Mouse (Mus musculus): ENCODE results near the gene Frmpd2. TPM values are rescaled to one million over a fixed set of nuclear protein-coding genes. Genes with fewer than 3 reads are reported as not detected.
"Not testable (repeated sequence)": the region's sequence is repeated elsewhere in the genome, so short reads cannot be mapped to it uniquely, and the experiment has no call there.

Frmpd2 gene
- not detected in 2 replicates for polyA plus RNA-seq (2016; fragmentation: Nextera tagmentation; extraction: Ambion mirVana)

DNA sequence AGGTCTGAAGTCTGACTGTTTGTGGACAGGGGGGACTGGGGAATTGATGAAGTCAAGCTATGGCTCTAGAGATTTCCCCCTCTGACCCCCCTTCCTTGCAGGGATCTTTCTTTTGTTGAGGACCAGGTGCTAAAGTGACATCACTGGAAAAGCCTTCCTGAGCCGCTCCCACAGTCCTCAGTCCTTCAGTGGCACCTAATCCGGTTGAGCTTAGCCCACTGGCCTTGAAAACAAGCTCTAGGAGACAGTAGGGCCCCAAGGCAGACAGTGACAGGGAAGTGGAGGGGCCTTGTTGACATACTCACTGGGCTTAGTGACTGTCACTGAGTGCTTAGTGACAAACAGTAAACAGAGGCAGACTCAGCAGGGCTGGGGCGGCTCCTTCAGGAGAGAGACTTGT, at the start of gene Frmpd2:
Gene Frmpd2, plus strand, starts transcription at position 366 of the 400 bp plus-strand sequence.
- ATAC-seq (ENCODE audit: insufficient number of reproducible peaks, insufficient read depth, low FRiP score, low TSS enrichment, low read depth), result no peak
- WGBS, result 42% methylated on average over 3 of the region's 3 CpGs
- peaks cover 29% of the 10 kb centered on the region for H3K4me1 ChIP-seq (replicated peaks)
- no peaks in the 10 kb centered on the region for H3K9me3 ChIP-seq
- no peaks in the 10 kb centered on the region for H3K27me3 ChIP-seq
- no peaks in the 10 kb centered on the region for H3K36me3 ChIP-seq
- H3K27ac ChIP-seq, result no peak within 1 kb of the TSS
- H3K9ac ChIP-seq (replicated peaks), result no peak within 1 kb of the TSS
- H3K4me2 ChIP-seq, result no peak within 1 kb of the TSS
- no peak within 1 kb of the TSS for H3K4me3 ChIP-seq (replicated peaks)

DNA sequence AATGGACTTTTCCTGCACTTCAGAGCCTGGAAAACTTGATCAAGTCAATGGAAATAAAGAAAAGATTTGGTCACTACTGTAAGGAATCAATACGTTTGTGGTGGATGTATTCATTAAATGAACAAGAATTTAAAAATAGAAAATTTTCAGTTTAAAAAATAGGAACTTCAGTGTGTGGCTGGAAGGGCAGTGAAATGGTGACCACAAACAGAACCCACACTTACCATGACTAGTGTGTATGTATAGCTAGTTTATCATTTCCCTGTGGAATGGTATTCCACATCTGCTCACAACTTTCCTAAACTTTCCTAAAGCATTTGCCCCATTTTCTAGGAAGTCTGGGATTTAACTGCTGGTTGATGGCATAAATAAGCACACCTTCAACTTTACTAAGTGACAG, 48.5 kb upstream of the Frmpd2 start:
- ATAC-seq (ENCODE audit: insufficient number of reproducible peaks, insufficient read depth, low FRiP score, low TSS enrichment, low read depth), result no peak
- WGBS, result 91% methylated on average over 1 of the region's 1 CpGs
- no peaks in the 10 kb centered on the region for H3K27me3 ChIP-seq

DNA sequence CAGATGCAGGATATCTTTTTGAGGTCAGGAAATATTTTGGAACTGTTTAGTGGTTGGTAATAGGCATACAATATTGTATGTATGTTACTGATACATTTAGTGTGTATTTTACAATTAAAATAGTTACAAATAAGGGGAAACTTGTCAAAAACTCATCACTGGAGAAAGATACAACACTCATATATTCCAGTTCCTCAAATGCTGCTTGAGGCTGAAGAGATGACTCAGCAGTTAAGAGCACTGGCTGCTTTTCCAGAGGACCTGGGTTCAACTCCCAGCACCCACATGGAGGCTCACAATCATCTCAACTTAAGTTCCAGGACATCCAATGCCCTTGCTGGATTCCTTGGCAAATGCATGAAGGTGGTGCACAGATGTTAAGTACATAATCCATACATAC, 47.4 kb upstream of the Frmpd2 start:
- H3K4me2 ChIP-seq, result no peak overlapping the region
- ATAC-seq (ENCODE audit: insufficient number of reproducible peaks, insufficient read depth, low FRiP score, low TSS enrichment, low read depth), result no peak
- H3K9ac ChIP-seq (replicated peaks), result no peak overlapping the region
- H3K9me3 ChIP-seq, result no peaks in the 10 kb centered on the region
- 0 out of 2 replicates have a peak, but pooled peaks cover 4% of the 10 kb centered on the region for H3K4me1 ChIP-seq (replicated peaks)
- no peak overlapping the region for H3K4me3 ChIP-seq (replicated peaks)
- no peaks in the 10 kb centered on the region for H3K36me3 ChIP-seq
- H3K27me3 ChIP-seq, result no peaks in the 10 kb centered on the region
- no peak overlapping the region for H3K27ac ChIP-seq

More for the DNA sequence above, 48.5 kb upstream of the Frmpd2 start:
- H3K4me3 ChIP-seq (replicated peaks), result no peak overlapping the region
- H3K9me3 ChIP-seq, result no peaks in the 10 kb centered on the region
- H3K4me1 ChIP-seq (replicated peaks), result 0 out of 2 replicates have a peak, but pooled peaks cover 4% of the 10 kb centered on the region
- no peak overlapping the region for H3K27ac ChIP-seq
- H3K9ac ChIP-seq (replicated peaks), result no peak overlapping the region
- no peaks in the 10 kb centered on the region for H3K36me3 ChIP-seq
- no peak overlapping the region for H3K4me2 ChIP-seq

DNA sequence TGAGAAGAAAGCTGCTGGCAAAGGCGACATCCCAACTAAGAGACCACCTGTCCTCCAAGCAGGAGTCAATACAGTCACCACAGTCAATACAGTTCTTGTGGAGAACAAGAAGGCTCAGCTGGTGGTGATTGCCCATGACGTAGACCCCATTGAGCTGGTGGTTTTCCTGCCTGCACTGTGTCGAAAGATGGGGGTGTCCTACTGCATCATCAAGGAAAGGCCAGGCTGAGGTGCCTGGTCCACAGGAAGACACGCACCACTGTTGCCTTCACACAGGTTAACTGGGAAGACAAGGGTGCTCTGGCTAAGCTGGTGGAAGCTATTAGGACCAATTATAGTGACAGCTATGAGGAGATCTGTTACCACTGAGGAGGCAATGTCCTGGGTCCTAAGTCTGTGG, 39.0 kb upstream of the Frmpd2 start:
- H3K4me1 ChIP-seq (replicated peaks); H3K9ac ChIP-seq (replicated peaks); H3K27ac ChIP-seq; H3K4me3 ChIP-seq (replicated peaks); H3K27me3 ChIP-seq; ATAC-seq (ENCODE audit: insufficient number of reproducible peaks, insufficient read depth, low FRiP score, low TSS enrichment, low read depth); H3K4me2 ChIP-seq: not testable (repeated sequence)
- H3K36me3 ChIP-seq, result peaks cover 11% of the 10 kb centered on the region
- peaks cover 12% of the 10 kb centered on the region for H3K9me3 ChIP-seq
- WGBS, result 87% methylated on average over 4 of the region's 4 CpGs

DNA sequence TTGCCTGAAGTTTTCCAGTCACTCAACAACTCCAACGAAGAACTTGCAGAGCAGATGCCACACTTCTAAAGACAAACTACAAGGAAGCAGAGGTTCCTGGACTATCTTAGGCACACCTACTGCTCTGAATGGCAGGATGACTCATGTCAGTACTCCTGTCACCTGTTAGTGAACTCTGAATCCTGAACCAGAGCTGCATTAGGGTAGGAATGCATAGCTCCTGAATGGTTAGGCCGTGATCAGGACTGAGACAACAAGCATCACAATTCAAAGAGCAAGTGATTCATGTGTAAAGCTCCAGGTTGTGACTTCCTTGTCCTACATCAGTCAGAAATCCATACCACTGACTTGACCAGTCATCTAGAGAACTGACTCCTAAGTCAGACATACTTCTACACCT, 27.7 kb upstream of the Frmpd2 start:
- no peaks in the 10 kb centered on the region for H3K9me3 ChIP-seq
- WGBS, result 77% methylated on average over 2 of the region's 2 CpGs
- no peaks in the 10 kb centered on the region for H3K36me3 ChIP-seq
- H3K4me2 ChIP-seq, result no peak overlapping the region
- no peak overlapping the region for H3K4me3 ChIP-seq (replicated peaks)
- H3K27me3 ChIP-seq, result peaks cover 2% of the 10 kb centered on the region; the same call in 1 of the 2 replicates
- no peak overlapping the region for H3K27ac ChIP-seq
- H3K9ac ChIP-seq (replicated peaks), result no peak overlapping the region
- no peak for ATAC-seq (ENCODE audit: insufficient number of reproducible peaks, insufficient read depth, low FRiP score, low TSS enrichment, low read depth)
- H3K4me1 ChIP-seq (replicated peaks), result peaks cover 8% of the 10 kb centered on the region

DNA sequence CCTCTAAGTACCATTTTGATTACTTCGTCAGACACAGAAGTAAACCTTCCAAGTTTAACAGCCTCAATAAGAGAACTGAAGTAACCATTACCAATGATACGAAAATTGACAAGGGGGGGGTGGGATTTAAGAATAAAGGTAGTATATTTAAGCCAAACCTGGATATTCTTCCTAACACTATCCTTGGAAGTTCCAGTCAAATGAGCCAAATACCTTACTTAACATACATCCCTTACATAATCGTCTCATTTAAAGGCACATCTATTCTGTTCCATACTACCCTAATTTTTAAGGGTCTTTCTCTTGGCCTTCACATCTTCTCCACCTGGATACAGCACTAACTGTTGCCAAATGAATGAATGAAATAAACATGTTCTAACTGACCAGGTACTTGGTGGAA, 25.5 kb upstream of the Frmpd2 start:
- Histone ChIP-seq H3K27me3 (peaks cover 4% of the 10 kb centered on the region; the same call in 1 of the 2 replicates), H3K4me2 (peak overlapping the region; percentile 69), H3K9ac (replicated peaks) (peak overlapping the region; percentile 92), H3K27ac (no peak overlapping the region), H3K36me3 (no peaks in the 10 kb centered on the region), H3K9me3 (no peaks in the 10 kb centered on the region), H3K4me1 (replicated peaks) (peaks cover 8% of the 10 kb centered on the region), H3K4me3 (replicated peaks) (peak overlapping the region; percentile 81)
- no peak for ATAC-seq (ENCODE audit: insufficient number of reproducible peaks, insufficient read depth, low FRiP score, low TSS enrichment, low read depth)
- WGBS, result 39% methylated on average over 3 of the region's 3 CpGs

DNA sequence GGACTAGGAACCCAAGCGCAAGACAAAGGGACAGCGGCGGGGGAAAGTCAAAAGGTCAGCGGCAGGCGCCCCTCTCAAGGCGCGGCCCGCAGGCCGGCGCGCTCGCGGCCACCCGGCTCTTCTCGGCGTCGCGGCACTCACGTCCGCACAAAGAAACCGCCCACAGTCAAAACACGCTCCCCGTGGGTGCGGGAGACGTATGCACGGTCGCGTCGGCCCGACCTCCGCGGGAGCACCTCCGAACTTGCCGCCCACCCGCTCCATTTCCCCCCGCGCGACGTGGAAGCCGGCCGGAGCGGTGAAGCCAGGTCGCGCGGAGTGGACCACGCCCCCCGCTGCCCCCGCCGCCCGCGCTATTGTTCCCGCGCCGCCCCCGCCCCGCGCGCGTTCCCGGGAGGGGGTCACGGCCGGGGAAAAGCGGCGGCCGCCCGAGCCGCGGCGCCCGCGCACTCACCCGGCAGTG, 24.9 kb upstream of the Frmpd2 start:
- Histone ChIP-seq H3K27ac (peak overlapping the region; percentile 97), H3K27me3 (peaks cover 4% of the 10 kb centered on the region), H3K4me1 (replicated peaks) (peaks cover 8% of the 10 kb centered on the region), H3K4me2 (peak overlapping the region; percentile 69), H3K36me3 (no peaks in the 10 kb centered on the region), H3K9me3 (no peaks in the 10 kb centered on the region), H3K9ac (replicated peaks) (peak overlapping the region; percentile 92), H3K4me3 (replicated peaks) (peak overlapping the region; percentile 81)
- under 1% methylated on average over 49 of the region's 72 CpGs for WGBS
- peak; percentile 23 for ATAC-seq (ENCODE audit: insufficient number of reproducible peaks, insufficient read depth, low FRiP score, low TSS enrichment, low read depth)

DNA sequence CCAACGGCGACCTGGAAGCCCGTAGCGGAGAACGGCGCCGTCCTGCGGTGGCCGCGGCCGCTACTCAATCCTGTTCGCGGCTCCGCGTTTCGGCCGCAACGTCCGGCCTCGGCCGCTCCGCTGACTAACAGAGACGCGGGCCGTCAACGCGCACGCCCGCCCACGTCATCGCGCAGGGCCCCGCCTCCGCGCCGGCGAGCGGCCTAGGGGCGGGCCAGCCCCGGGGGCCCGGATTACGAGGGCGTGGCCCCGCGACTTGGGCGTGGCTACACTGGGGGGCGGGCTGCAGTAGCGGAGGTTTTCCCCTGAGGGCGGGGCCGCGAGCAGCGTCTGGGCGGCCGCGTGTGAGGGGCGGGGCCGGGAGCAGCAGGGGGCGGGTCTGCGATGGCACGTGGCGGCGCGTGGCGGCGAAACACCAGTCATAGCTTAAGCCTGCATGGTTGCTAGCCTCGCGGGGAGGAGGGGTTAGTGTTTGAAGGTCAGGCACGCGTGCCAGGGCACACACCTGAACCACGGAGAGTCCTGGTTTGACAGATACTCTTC, 24.4 kb upstream of the Frmpd2 start, which contains the start of gene Mapk8:
Gene Mapk8, minus strand, starts transcription at position 132 of the 543 bp plus-strand sequence.
- H3K9ac ChIP-seq (replicated peaks), result peak within 1 kb of the TSS; percentile 92
- H3K27me3 ChIP-seq, result peaks cover 4% of the 10 kb centered on the region
- H3K4me2 ChIP-seq, result peak within 1 kb of the TSS; percentile 69
- H3K36me3 ChIP-seq, result no peaks in the 10 kb centered on the region
- H3K4me3 ChIP-seq (replicated peaks), result peak within 1 kb of the TSS; percentile 81
- H3K27ac ChIP-seq, result peak within 1 kb of the TSS; percentile 97
- H3K4me1 ChIP-seq (replicated peaks), result peaks cover 8% of the 10 kb centered on the region
- peak; percentile 97 for ATAC-seq (ENCODE audit: insufficient number of reproducible peaks, insufficient read depth, low FRiP score, low TSS enrichment, low read depth)
- under 1% methylated on average over 52 of the region's 70 CpGs for WGBS
- no peaks in the 10 kb centered on the region for H3K9me3 ChIP-seq

DNA sequence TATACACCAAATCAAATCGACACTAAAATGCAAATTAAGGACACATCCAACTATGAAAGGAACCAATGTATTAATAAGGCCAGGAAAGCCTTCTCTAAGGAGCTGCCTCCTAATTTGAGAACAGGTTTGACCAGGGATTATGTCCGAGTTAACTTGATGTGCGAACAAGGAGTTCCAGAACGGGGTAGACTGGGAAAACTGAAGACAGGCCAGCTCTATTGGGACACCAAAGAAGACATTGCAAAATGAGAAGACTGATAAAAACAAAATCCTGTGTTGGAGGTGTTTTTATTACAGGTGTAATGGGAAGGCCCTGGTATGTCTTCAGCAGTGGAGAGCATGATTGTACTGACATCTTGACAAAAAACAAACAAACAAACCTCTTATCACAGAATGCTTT, 23.2 kb upstream of the Frmpd2 start:
- H3K27ac ChIP-seq, result no peak overlapping the region
- H3K4me1 ChIP-seq (replicated peaks), result peaks cover 8% of the 10 kb centered on the region
- no peak overlapping the region for H3K4me2 ChIP-seq
- H3K27me3 ChIP-seq, result peaks cover 4% of the 10 kb centered on the region
- ATAC-seq (ENCODE audit: insufficient number of reproducible peaks, insufficient read depth, low FRiP score, low TSS enrichment, low read depth), result no peak
- WGBS, result 86% methylated on average over 4 of the region's 4 CpGs
- H3K4me3 ChIP-seq (replicated peaks), result no peak overlapping the region
- H3K9me3 ChIP-seq, result no peaks in the 10 kb centered on the region
- H3K9ac ChIP-seq (replicated peaks), result no peak overlapping the region
- H3K36me3 ChIP-seq, result no peaks in the 10 kb centered on the region

DNA sequence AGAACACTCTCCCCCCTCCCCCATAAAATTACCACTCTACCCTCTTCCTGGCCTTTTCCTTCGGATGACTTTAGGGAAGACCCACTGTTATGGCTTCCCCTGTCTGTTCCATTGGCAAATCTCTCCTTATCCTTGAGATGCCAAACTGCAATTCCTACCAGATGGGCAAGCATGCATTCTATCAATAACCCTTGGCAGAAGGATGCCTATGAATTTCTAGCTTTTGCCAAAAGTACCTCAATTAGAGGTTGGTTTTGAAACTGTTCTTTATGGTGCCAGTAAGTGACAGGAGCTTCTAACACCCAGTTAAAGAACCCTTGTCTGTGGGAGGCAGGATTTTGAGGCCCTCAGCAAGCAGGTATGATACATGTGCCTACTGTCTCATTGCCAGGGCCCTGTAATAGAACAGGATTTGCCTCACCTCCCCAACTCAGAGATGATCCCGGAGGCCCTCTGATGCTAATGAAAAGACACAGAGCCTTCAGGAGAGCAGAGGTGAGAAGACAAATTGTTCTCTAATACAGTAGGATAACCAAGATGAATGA, 22.1 kb upstream of the Frmpd2 start:
- 84% methylated on average over 2 of the region's 2 CpGs for WGBS
- ATAC-seq (ENCODE audit: insufficient number of reproducible peaks, insufficient read depth, low FRiP score, low TSS enrichment, low read depth), result no peak
- Histone ChIP-seq H3K4me1 (replicated peaks) (peaks cover 8% of the 10 kb centered on the region), H3K4me2 (no peak overlapping the region), H3K36me3 (no peaks in the 10 kb centered on the region), H3K27me3 (peaks cover 4% of the 10 kb centered on the region), H3K9ac (replicated peaks) (no peak overlapping the region), H3K27ac (no peak overlapping the region), H3K9me3 (no peaks in the 10 kb centered on the region), H3K4me3 (replicated peaks) (no peak overlapping the region)

DNA sequence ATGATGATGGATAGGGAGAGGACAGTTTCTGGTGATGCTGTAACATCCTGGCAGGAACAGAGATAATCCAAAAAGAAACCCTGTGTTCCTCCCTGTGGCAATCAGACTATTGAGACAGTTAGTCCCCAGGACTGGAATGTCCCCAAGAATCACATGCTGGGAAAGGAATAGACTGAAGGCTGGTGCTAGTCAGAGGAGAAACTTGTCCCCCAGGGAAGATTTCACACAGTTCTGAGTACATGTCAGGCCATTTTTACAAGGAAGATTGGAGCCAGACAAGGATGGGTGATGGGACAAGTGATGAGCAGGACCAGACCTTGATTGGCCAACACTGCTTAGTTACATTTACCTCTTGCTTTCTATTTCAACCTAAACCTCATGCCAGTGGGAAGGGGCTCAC, 21.2 kb upstream of the Frmpd2 start:
- H3K4me2 ChIP-seq, result no peak overlapping the region
- H3K9ac ChIP-seq (replicated peaks), result no peak overlapping the region
- H3K36me3 ChIP-seq, result no peaks in the 10 kb centered on the region
- peaks cover 4% of the 10 kb centered on the region for H3K27me3 ChIP-seq
- peaks cover 6% of the 10 kb centered on the region for H3K4me1 ChIP-seq (replicated peaks)
- no peaks in the 10 kb centered on the region for H3K9me3 ChIP-seq
- H3K4me3 ChIP-seq (replicated peaks), result no peak overlapping the region
- ATAC-seq (ENCODE audit: insufficient number of reproducible peaks, insufficient read depth, low FRiP score, low TSS enrichment, low read depth), result no peak
- H3K27ac ChIP-seq, result no peak overlapping the region

DNA sequence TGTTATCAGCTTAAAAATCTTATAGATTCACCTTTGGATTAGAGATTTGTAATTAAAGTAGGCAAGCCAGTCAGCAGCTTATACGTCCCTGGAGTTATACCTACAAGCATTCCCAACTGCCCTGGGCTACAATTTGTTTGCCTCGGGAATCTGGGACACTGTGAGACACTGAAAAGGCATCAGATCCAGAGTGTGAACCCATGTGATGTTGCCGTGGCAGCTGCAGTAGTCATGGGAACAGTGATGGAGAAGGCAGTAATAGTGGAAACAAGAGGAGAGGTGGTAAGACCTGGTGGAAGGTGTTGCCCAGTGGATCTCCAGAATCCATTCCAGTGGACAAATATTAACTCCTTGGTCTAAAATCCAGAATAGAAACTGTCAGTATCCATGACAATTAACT, 7.8 kb upstream of the Frmpd2 start:
- ATAC-seq (ENCODE audit: insufficient number of reproducible peaks, insufficient read depth, low FRiP score, low TSS enrichment, low read depth), result no peak
- Histone ChIP-seq H3K4me1 (replicated peaks) (peaks cover 16% of the 10 kb centered on the region), H3K9me3 (no peaks in the 10 kb centered on the region), H3K27ac (no peak overlapping the region), H3K4me2 (no peak overlapping the region), H3K36me3 (no peaks in the 10 kb centered on the region), H3K9ac (replicated peaks) (no peak overlapping the region), H3K27me3 (no peaks in the 10 kb centered on the region), H3K4me3 (replicated peaks) (no peak overlapping the region)
- 69% methylated on average over 3 of the region's 3 CpGs for WGBS
